Mouse (Mus musculus) kidney, embryonic 15.5 days (tissue): Measurements from ENCODE around the gene Ebi3. TPM values are rescaled to one million over a fixed set of nuclear protein-coding genes. Genes with fewer than 3 reads are reported as not detected.

ENCODE experiments used
- ATAC-seq: fragments of 200-750 bp; cut with Nextera tagmentation; replicated peaks from 2 replicates; pipeline ENCODE4 v1.8.0; 2017; ENCODE audit warnings: moderate TSS enrichment; ENCODE audit not compliant: low FRiP score
- H3K27ac ChIP-seq: fragments of 300-500 bp; sonication (generic); 2 replicates; pipeline ENCODE4 v1.5.1; 2015; ENCODE audit warnings: mild to moderate bottlenecking, inconsistent platforms
- H3K27me3 ChIP-seq: fragments of 300-500 bp; sonication (generic); 2 replicates; pipeline ENCODE4 v1.6.1; 2015; ENCODE audit warnings: inconsistent platforms
- H3K36me3 ChIP-seq: fragments of 300-500 bp; sonication (generic); 2 replicates; pipeline ENCODE4 v1.6.1; 2015; ENCODE audit warnings: inconsistent platforms
- H3K4me1 ChIP-seq: fragments of 300-500 bp; sonication (generic); 2 replicates; pipeline ENCODE4 v1.6.1; 2015; ENCODE audit warnings: inconsistent platforms
- H3K4me2 ChIP-seq: fragments of 300-500 bp; sonication (generic); 2 replicates; pipeline ENCODE4 v1.6.1; 2015; ENCODE audit warnings: moderate library complexity, mild to moderate bottlenecking, inconsistent platforms
- H3K4me3 ChIP-seq: fragments of 300-500 bp; sonication (generic); replicated peaks from 2 replicates; pipeline ENCODE4 v1.5.1; 2015; ENCODE audit warnings: mild to moderate bottlenecking, inconsistent platforms
- H3K9ac ChIP-seq: fragments of 300-500 bp; sonication (generic); 2 replicates; pipeline ENCODE4 v1.6.1; 2015; ENCODE audit warnings: mild to moderate bottlenecking, inconsistent platforms
- H3K9me3 ChIP-seq: fragments of 300-500 bp; sonication (generic); replicated peaks from 2 replicates; pipeline ENCODE4 v1.6.1; 2016; ENCODE audit warnings: inconsistent platforms
- WGBS: fragments of 180-500 bp; shearing (Covaris S2); methylation state at CpG from one replicate; pipeline ENCODE4 v1.1.7; 2015; ENCODE audit warnings: mixed read lengths; 5-methylcytosine and 5-hydroxymethylcytosine counted together
- polyA plus RNA-seq: library from polyadenylated mRNA; unstranded; fragments of >200 nt; fragmentation: Nextera tagmentation; extraction: Ambion mirVana; gene quantifications from 2 replicates; pipeline ENCODE4 v1.2.1, GENCODE M21; 2015

Gene Ebi3
- polyA plus RNA-seq, 1 experiment from 2014 or later, result 1.8 TPM

DNA sequence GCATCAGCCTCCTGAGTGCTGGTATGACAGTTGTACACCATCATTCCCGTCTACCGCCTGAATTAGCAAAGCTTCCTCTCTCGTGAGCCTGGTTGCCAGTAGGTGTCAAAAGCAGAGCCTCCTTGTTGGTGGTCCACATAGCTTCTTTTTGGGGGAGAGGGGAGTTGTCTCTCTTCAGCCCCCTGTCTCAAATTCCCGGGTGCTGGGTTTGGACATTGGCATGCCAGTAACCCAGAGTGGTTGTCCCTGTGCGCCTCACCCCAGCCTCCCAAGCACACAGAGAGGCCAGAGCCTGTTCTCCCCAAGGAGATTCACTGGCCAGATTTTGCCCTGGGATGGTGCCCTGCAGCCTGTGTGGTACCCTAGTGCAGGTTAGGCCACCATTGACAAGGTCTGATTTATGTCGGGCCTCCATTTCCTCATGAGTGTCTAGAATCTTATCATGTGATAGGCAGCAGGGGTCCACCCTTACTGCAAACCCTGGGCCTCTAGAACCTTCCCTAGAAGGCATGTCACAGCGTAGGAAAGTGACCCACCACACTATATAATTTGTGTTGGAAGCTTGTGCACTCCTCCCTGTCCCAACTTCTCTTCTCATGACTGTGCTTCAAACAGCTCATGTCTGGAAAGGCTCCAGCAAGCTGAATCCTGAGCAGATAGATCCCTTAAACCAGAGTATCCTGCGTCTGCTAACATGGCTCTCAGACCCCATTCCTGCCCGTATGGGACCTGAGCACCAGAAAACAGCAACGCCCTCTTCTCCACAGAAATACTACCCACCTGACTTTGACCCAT lies 7.7 kb downstream of the Ebi3 start:
- no peak for ATAC-seq
- Histone ChIP-seq H3K36me3 (peaks cover 46% of the 10 kb centered on the region), H3K9ac (peak overlapping the region; percentile 46), H3K9me3 (no peaks in the 10 kb centered on the region), H3K27me3 (peaks cover 7% of the 10 kb centered on the region; the same call in 1 of the 2 replicates), H3K4me1 (peaks cover 38% of the 10 kb centered on the region), H3K4me3 (peak overlapping the region; percentile 59), H3K27ac (peak overlapping the region; percentile 98), H3K4me2 (peak overlapping the region; percentile 68)
- WGBS, result 73% methylated on average over 10 of the region's 10 CpGs

DNA sequence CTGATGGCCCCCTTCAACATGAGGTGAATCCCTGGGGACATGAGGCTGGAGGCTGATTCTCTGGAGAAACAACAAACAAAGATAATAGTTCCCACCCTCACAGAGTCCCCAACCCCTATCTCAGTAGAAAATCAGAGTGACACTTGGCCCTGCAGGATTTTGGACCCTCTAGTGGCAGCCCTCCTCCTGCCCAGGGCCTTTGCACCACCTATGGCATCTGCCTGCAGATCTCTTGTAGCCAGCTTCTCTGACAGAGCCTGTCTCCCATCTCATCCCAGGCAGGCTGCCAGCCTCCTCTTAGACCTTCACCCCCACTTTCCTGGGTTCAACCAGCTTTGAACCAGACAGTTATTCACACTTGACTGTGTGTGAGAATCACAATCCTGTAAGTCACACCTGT lies 8.4 kb downstream of the Ebi3 start:
- Histone ChIP-seq H3K4me1 (peaks cover 39% of the 10 kb centered on the region), H3K4me3 (no peak overlapping the region), H3K27ac (no peak overlapping the region), H3K27me3 (0 out of 2 replicates have a peak, but pooled peaks cover 2% of the 10 kb centered on the region), H3K4me2 (no peak overlapping the region), H3K9me3 (no peaks in the 10 kb centered on the region), H3K36me3 (peaks cover 52% of the 10 kb centered on the region), H3K9ac (no peak overlapping the region)
- ATAC-seq, result no peak

DNA sequence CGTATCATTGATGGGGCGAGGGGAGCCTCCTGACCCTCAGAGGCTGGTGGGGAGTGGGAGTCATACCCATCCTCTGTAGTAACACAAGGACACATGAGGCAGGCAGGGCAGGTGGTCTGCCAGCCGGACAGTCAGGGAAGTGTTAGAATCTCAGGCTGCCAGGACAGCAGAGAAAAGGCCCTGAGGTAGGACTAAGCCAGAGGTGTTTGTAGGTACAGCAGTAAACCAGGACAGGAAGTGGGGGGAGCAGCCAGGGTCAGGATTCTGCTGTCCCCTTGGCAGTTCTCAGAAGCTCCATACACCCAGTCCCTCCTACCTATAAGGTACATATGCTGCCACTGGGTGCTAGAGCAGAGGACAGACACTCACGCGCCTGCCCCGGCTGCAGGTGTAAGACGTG lies 9.2 kb downstream of the Ebi3 start:
- Histone ChIP-seq H3K36me3 (peaks cover 60% of the 10 kb centered on the region), H3K4me1 (peaks cover 31% of the 10 kb centered on the region), H3K4me2 (no peak overlapping the region), H3K27me3 (no peaks in the 10 kb centered on the region), H3K9me3 (no peaks in the 10 kb centered on the region), H3K9ac (no peak overlapping the region), H3K4me3 (no peak overlapping the region), H3K27ac (no peak overlapping the region)
- ATAC-seq, result no peak
- WGBS, result 96% methylated on average over 7 of the region's 7 CpGs

DNA sequence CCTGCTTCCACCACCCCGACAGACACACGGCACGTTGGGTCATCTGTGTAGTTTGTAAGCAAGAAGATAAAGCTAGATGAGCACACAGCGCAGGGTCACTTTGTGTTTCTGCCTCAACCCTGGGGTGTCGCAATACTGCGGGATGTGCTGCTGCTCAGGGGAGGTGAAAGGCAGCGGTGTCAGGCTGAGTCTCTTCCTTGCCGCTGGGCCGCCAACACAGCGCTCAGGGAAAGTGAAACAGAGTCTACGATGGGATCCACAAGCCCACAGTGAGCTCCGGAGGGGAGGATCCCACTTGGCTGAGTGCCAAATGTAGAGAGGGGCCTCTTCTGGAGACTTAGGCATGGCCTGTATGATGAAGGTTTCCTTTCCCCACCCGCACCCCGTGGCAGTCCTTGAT lies 10.7 kb downstream of the Ebi3 start:
- Histone ChIP-seq H3K4me3 (no peak overlapping the region), H3K36me3 (peaks cover 76% of the 10 kb centered on the region), H3K4me1 (peaks cover 21% of the 10 kb centered on the region), H3K27ac (no peak overlapping the region), H3K4me2 (no peak overlapping the region), H3K9me3 (no peaks in the 10 kb centered on the region), H3K9ac (no peak overlapping the region), H3K27me3 (no peaks in the 10 kb centered on the region)
- 84% methylated on average over 14 of the region's 14 CpGs for WGBS
- no peak for ATAC-seq

DNA sequence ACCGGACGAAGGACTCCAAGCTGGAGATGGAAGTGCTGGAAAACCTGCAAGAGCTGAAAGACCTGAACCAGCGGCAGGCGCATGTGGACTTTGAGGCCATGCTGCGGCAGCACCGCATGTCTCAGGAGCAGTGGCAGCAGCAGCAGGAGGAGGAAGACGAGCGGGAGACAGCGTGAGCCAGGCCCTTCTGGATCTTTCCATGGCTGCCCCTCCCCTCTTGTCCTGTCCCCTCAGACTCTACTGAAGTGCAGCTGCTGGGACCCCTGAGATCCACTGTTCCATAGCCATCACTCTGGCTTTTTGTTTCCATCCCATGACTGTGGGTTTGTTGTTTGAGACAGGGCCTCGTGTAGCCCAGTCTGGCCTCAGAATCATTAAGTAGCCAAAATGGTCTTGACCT lies 12.1 kb downstream of the Ebi3 start:
- peaks cover 78% of the 10 kb centered on the region for H3K36me3 ChIP-seq
- 91% methylated on average over 10 of the region's 10 CpGs for WGBS
- no peaks in the 10 kb centered on the region for H3K27me3 ChIP-seq
- no peaks in the 10 kb centered on the region for H3K9me3 ChIP-seq
- no peak overlapping the region for H3K4me2 ChIP-seq
- no peak overlapping the region for H3K4me3 ChIP-seq
- no peak for ATAC-seq
- peaks cover 22% of the 10 kb centered on the region for H3K4me1 ChIP-seq
- H3K27ac ChIP-seq, result no peak overlapping the region
- no peak overlapping the region for H3K9ac ChIP-seq

DNA sequence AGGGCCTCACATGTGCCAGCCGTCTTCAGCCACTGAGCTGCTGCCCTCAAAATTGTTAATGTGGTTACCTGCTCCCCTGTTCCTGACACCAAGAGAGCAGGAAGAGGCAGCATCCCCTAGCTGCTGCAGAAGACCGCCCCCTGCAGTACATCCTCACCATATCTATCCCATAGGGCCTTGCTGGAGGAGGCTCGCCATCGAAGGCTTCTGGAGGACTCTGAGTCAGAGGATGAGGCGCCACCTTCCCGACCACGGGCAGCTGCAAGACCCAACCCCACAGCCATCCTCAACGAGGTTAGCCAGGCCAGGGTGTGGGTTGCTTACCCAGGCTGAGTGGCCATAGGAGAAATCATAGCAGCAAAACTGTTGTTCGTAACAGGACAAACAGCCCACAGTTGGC lies 12.6 kb downstream of the Ebi3 start:
- Histone ChIP-seq H3K27ac (peak overlapping the region; percentile 32; the same call in 1 of the 2 replicates), H3K4me2 (no peak overlapping the region), H3K36me3 (peaks cover 78% of the 10 kb centered on the region), H3K9ac (no peak overlapping the region), H3K4me3 (no peak overlapping the region), H3K27me3 (no peaks in the 10 kb centered on the region), H3K9me3 (no peaks in the 10 kb centered on the region), H3K4me1 (peaks cover 22% of the 10 kb centered on the region)
- ATAC-seq, result no peak
- WGBS, result 83% methylated on average over 9 of the region's 9 CpGs

DNA sequence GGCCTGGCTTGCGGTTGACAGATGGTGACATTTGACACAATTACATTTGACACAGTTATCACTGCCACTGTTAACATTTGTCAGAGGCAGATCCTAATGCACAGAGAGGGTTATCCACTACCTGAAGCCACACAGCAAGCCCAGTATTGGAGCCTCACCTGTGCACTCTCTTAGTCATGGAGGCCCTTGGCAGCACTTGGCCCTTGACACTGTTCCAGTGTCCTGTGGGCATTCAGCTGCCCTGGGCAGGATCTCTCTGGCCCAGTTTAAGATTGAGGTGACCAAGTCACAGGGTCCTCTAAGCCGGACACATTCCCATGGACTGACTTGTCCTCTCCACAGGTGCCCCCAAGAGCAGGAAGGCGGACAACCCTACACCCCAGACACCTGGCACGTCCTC lies 14.7 kb downstream of the Ebi3 start:
- no peaks in the 10 kb centered on the region for H3K9me3 ChIP-seq
- H3K9ac ChIP-seq, result no peak overlapping the region
- H3K27ac ChIP-seq, result no peak overlapping the region
- peaks cover 35% of the 10 kb centered on the region for H3K4me1 ChIP-seq
- no peak overlapping the region for H3K4me2 ChIP-seq
- peaks cover 17% of the 10 kb centered on the region for H3K27me3 ChIP-seq
- WGBS, result 94% methylated on average over 4 of the region's 4 CpGs
- H3K4me3 ChIP-seq, result no peak overlapping the region
- H3K36me3 ChIP-seq, result peaks cover 59% of the 10 kb centered on the region
- ATAC-seq, result no peak

DNA sequence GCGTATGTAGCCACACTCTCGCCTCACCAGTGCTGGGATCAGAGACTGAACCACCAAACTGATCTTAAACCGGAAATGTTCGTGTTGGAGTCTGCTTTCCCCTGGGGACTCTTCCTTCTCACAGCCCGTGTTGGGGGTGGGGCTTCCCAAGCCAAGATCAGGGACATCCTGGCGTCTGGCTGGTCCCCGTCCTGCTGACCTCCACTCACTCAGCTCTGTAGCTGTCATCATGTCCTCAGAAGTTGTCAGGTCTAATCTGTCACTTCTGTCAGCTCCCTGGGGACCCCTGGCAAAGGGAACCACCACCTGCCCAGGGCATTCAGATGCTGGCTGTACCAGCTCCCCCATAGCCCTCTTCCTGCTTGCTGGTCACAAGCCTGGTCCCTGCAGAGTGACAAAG lies 15.8 kb downstream of the Ebi3 start:
- no peak overlapping the region for H3K4me3 ChIP-seq
- H3K9me3 ChIP-seq, result no peaks in the 10 kb centered on the region
- 58% methylated on average over 7 of the region's 7 CpGs for WGBS
- peaks cover 17% of the 10 kb centered on the region for H3K27me3 ChIP-seq
- no peak overlapping the region for H3K9ac ChIP-seq
- no peak for ATAC-seq
- H3K27ac ChIP-seq, result 0 out of 2 replicates have a peak overlapping the region, but pooled peaks have one; percentile 56
- H3K4me1 ChIP-seq, result peaks cover 35% of the 10 kb centered on the region
- H3K4me2 ChIP-seq, result no peak overlapping the region
- H3K36me3 ChIP-seq, result peaks cover 51% of the 10 kb centered on the region

DNA sequence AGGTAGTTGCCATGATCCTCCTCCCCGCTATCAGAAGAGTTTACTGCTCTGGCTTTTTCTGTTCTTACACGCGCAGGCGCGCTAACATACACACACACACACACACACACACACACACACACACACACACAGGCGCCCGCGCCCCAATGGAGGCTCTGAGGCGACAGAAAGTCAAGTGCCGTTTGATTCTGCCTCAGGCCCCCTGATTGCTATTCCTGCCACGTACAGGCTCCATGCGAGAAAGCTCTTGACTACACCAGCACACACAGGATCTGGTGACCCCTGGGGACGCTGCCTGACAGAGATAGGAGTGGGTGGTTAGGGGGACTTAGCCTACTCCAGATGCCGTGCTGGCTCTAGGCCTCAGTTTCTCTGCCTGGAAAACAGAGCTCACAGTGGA lies 17.1 kb downstream of the Ebi3 start:
- no peak for ATAC-seq
- Histone ChIP-seq H3K4me1 (peaks cover 35% of the 10 kb centered on the region), H3K36me3 (peaks cover 37% of the 10 kb centered on the region), H3K27ac (peak overlapping the region; percentile 56), H3K9me3 (no peaks in the 10 kb centered on the region), H3K4me2 (peak overlapping the region; percentile 96), H3K9ac (no peak overlapping the region), H3K27me3 (peaks cover 17% of the 10 kb centered on the region), H3K4me3 (peak overlapping the region; percentile 55)
- WGBS, result 52% methylated on average over 14 of the region's 14 CpGs

DNA sequence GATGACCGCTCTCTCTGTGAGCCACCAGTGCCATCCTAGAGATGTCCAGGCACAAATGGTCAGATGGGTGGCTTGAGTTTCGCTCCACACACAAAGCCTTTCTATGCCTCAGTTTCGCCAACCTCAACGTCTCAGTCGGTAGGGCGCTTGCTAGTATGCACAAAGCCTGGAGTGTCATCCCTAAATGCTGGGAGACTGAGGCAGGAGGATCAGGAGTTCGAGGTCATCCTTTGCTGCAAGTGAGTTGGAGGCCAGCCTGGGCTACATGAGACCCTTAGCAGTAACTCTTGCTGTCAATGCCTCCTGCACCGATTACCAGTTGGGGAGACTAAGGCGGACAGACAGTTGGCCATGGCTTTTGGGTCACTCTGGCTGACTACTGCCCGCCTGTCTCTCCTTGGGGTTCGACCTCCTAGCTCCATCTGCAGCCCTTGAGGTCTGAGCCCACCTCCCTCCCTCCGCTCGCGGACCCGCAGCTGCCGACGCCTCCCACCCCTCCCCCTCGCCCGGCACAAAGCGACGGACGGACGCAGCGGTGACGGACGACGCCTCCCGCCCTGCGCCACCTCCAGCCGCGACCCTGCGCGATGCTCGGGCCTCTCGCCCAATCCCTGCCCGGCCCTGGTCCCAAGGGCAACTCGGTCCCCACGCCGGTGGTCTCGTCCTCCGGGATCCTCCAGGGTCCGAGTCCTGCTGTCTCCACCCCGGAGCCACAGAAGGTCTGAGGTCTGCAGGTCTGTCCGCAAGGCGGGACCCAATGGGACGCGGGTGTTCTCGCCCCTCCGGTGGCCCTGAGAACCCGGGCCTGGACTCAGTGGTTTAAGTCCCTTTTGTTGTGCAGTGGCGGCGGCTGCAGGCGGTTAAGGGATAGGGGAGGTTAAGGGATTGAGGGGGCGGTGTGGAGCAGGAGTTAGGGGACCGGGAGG lies 17.8 kb downstream of the Ebi3 start, which contains the start of gene Shd:
Gene Shd (plus strand): TSS at position 502 of the 926 bp plus-strand sequence.
- H3K36me3 ChIP-seq, result peaks cover 30% of the 10 kb centered on the region
- peaks cover 32% of the 10 kb centered on the region for H3K4me1 ChIP-seq
- peaks cover 17% of the 10 kb centered on the region for H3K27me3 ChIP-seq
- H3K4me2 ChIP-seq, result peak within 1 kb of the TSS; percentile 96
- H3K4me3 ChIP-seq, result peak within 1 kb of the TSS; percentile 55
- 8% methylated on average over 55 of the region's 55 CpGs for WGBS
- ATAC-seq, result peak; percentile 54
- H3K9ac ChIP-seq, result peak within 1 kb of the TSS; percentile 71
- H3K27ac ChIP-seq, result peak within 1 kb of the TSS; percentile 56
- no peaks in the 10 kb centered on the region for H3K9me3 ChIP-seq

DNA sequence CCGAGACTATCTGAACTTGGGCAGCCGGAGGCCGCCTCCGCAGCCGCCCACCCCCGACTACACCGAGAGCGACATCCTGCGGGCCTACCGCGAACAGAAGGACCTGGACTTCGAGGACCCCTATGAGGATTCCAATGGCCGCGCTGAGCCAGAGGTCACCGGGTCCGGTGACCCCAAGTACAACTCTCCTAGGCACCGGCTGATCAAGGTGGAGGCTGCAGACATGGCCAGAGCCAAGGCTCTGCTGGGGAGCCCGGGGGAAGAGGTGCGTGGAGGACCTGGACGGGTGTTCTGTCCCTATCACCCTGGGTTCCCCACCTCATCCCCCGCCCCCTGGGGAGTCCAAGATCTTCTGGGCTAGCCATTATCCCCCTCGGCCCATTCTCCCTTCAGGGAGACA lies 19.0 kb downstream of the Ebi3 start:
- Histone ChIP-seq H3K4me2 (peak overlapping the region; percentile 96), H3K27ac (no peak overlapping the region), H3K36me3 (peaks cover 19% of the 10 kb centered on the region), H3K4me1 (peaks cover 36% of the 10 kb centered on the region), H3K4me3 (peak overlapping the region; percentile 55), H3K9ac (no peak overlapping the region), H3K9me3 (no peaks in the 10 kb centered on the region), H3K27me3 (peaks cover 17% of the 10 kb centered on the region)
- no peak for ATAC-seq
- 33% methylated on average over 22 of the region's 22 CpGs for WGBS

DNA sequence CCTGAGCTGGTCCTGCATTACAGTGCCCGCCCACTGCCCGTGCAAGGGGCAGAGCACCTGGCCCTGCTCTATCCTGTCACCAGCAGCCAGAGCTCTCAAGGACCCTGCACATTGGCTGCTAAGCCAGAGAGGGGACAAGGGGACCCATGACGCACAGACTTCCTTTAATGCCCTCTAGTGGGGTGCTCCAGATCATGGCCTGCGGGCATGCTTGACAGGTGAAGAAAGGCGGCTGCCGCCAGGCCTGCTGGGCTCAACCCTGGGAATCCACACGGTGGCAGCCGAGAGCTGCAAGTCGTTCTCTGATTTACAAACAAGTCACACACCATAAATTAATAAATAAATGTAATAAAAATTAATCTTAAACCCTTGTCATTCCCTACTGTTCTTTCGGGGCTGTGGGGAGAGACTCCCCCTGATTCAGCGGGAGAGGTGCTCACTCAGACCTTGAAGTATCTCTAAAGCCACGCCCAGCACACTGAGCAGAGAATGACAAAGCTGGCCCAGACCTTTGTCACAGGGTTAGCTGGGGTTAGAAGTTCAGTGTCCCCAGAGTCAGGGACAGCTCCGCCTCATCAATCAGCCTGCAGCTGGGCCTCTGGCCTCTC lies 23.9 kb downstream of the Ebi3 start:
- Histone ChIP-seq H3K27ac (no peak overlapping the region), H3K36me3 (no peaks in the 10 kb centered on the region), H3K4me1 (peaks cover 10% of the 10 kb centered on the region), H3K4me3 (no peak overlapping the region), H3K27me3 (peaks cover 5% of the 10 kb centered on the region), H3K9me3 (no peaks in the 10 kb centered on the region), H3K9ac (no peak overlapping the region), H3K4me2 (no peak overlapping the region)
- WGBS, result 14% methylated on average over 13 of the region's 13 CpGs
- peak; percentile 78 for ATAC-seq
